Mouse (Mus musculus) mesoderm, embryonic 11.5 days (tissue): ENCODE measurements around the gene Fgfr2.

Experiments
- DNase-seq: peaks from one replicate; pipeline ENCODE4 v3.0.0-alpha.2; 2012; ENCODE audit warnings: low read depth, low spot score

Gene Fgfr2

DNA sequence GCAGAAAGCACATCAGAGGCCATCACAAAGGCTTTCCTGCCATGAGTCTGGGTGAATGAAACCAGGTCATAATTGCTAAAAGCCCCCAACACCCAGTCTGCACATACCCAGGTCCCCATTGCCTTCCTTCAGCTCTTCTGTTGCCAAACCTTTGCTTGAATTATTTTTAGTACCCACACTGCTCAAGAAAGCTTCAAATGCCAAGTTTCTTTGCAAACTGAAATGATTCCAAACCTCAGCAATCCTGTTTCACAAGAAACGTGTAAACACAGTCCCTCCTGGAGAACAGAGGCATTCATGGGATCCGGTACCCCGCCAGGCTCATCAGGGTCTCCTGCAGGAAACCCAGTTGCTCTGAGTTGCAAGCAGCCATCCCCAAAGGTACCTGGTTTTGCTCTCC is 1130.3 kb downstream of the Fgfr2 start:
- DNase-seq = no peak

DNA sequence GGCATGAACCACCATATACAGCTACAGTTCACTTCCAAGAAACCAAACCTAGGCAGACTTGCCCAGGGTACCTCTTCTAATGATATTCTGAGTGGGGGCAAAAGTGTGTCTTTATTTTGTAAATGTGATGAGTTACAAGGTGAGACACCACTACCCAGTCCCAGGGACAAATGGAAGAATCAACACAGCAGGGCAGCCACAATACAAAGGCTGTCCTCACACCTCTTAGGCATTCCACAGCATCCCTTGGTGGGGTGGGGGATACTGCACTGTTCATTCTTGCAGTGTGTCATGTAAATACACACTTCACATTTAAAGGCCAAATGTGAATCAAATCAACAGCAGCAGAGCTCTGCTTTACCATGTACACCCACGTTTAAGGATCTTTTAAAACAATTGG is 1130.9 kb downstream of the Fgfr2 start:
- DNase-seq = no peak

DNA sequence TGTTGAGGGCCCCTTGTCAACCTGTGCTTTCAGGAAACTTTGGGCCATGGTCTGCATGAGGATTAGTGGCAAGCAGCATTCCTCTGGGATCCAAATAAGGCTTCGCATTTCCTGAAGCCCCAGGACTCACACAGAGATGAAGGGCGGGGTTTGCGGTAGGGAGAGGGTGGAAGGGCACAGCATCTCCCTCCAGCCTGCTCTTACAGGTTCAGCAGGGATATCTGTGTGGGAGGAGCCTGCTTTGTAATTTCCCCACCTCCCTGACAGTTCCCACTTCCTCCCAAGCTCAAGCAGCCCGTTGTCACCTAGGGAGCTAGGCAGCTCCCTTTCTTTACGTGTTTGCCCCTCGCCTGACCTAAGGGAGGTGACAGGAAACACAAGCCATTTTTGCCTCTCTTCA is 1134.1 kb downstream of the Fgfr2 start:
- DNase-seq = no peak

DNA sequence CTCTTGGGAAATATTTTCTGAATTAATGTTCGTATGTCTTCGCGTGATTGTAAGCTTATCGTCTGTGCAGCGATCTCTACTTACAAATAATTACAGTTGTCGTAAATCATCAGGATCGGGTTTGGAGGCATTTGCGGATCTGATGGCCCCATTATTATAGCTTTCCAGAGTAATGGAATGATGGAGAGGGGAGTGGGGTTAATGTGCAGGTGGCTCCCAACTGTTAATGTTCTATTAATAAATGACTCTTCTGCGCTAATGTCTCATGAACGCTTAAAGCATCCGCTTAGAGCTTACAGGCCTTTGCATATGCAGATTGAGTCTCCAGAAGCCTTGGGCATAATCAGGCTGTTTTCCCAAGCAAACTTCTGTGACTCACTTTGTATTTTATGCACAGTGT is 1144.5 kb downstream of the Fgfr2 start:
- no peak for DNase-seq

DNA sequence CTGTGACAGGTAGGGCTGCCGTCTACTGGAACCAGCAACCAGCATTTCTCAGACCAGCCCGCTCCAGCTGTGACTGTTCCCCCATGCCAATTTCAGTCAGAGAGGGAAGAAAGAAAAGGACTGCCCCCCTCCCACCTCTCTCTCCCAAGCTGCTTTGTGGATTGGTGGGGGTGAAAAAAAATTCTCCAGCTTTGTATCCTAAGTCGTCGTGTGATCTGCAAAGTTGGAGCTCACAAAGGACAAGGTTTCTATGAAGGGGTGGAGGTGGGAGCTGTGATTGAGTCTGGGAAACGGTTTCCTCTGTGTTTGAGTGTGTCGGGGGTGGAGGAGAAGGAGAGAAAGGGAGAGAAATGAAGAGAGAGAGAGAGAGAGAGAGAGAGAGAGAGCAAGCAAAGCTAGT is 1147.3 kb downstream of the Fgfr2 start:
- DNase-seq = no peak

GRCm38 (mm10) chr7:131970255-131970654 is 1152.9 kb downstream of the Fgfr2 start:
- no peak for DNase-seq

- DNase-seq = peak; percentile 53
Measured at GRCm38 (mm10) chr7:131966916-131967494, 1156.1 kb downstream of the Fgfr2 start.

GRCm38 (mm10) chr7:131966023-131966915 is 1156.9 kb downstream of the Fgfr2 start, which contains the start of gene Gpr26:
Gpr26 (plus strand) TSS chr7:131966460.
- DNase-seq = no peak

- DNase-seq = peak; percentile 77
Measured at GRCm38 (mm10) chr7:131960551-131960950, 1162.6 kb downstream of the Fgfr2 start.

DNA sequence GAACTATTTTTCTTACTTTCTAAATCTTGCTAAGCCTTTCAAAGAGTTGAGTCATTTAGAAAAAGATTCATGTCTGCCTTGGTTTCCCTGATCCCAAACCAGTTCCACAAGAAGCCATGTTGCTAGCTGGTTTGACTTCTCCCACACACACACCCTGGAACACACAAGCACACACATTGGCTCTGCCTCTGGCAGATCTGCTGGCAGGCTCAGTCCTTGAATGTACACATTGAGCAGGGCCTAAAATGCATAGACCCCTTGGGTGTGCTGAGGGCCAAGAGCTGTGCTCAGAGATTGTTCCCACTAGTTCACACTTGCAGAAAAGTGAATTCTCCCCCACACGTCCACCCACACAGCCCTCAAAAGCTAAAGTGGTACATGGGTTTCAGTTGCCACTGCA is 1164.4 kb downstream of the Fgfr2 start:
- no peak for DNase-seq

DNA sequence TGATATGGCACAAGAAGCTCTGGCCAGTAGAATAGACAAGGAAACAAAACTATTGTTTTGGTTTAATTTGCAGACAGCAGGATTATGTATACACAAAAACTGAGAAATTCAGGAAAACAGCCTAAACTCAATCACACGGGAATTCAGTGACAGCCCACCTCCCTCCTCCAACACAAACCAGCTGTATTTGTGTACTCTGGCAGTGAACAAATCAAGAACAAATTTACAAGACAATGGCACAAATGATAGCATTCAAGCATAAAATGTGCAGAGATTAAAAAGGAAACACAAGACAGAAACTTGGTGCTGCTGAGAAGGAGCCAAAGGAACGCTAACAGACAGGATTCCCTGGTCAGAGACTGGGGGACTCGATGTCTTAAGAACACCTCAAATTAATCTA is 1169.7 kb downstream of the Fgfr2 start:
- DNase-seq = no peak

DNA sequence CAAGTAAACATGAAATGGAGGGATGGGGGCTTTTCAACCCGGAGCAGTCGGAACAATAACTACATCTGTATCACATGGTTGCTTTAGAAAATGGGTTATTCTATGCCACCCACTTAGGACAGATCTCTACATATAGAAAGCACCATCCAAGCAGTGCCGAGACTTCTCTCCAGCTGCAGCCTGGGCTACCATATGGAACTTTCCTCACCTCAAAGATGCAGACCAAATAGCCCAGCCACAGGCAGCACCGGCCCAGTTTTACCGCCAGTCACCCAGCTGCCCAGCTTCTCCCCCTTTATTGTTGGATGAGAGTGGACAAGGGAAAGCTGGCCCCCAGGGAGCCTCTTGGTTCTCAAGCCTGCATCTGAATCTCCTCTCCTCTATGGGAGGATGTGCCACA is 1172.0 kb downstream of the Fgfr2 start:
- DNase-seq = no peak

- no peak for DNase-seq
Measured at GRCm38 (mm10) chr7:131937611-131938010, 1185.5 kb downstream of the Fgfr2 start.

- peak; percentile 65 for DNase-seq
Measured at GRCm38 (mm10) chr7:131927288-131928050, 1195.7 kb downstream of the Fgfr2 start.

GRCm38 (mm10) chr7:131917384-131917783 is 1205.8 kb downstream of the Fgfr2 start:
- peak; percentile 53 for DNase-seq

DNA sequence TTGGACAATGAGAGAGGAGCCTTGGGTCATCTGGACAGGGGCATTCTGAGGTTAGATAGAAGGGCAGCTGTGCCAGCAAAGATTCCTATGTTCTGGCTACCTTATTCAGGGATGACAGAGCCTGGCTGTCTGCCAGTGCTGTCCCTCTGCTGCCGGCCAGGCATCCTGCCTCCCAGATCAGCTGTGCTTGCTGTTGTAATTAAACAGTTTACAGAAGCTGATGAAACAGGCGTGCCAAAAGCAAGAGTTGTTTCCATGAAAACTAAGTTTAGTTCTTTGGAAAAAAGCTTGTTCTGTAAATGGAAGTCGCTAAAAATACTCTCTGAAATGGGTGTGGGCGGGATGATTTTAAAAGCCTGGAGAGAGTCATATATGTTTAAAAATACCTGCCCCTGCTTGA is 1213.5 kb downstream of the Fgfr2 start:
- no peak for DNase-seq

DNA sequence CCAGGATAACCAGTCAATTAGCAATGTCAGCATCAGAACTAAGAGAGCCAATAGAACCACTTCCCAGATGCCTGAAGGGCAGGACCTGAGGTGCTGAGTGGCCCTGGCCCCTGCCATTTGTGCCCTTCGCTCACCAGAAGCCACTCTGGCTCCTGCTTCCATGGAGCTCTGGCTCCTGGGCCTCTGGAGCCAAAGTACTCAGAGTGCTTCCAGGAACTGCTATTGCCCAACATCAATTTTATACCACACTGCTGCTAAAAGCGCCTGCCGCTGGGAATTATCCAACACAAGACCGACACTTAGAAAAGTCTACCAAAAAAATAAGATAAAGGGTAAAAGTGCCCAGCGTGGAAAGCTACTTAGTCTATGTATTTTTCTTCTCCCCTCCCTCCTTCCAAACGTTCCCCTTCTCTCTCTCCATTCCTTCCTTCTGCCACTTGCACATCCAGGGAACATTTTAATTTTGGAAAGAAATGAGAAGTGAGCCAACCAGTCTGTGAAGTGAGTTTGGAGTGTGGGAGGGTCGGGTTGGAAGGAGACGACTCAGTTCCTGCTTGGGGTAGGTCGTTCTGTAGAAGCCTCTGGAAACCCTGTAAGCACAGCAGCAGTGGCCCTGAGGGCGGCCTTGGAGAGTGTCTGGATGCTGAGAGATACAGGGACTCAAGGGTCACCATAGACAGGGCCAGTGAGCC is 1216.5 kb downstream of the Fgfr2 start:
- DNase-seq = no peak

GRCm38 (mm10) chr7:131899356-131899755 is 1223.8 kb downstream of the Fgfr2 start:
- DNase-seq = peak; percentile 80

DNA sequence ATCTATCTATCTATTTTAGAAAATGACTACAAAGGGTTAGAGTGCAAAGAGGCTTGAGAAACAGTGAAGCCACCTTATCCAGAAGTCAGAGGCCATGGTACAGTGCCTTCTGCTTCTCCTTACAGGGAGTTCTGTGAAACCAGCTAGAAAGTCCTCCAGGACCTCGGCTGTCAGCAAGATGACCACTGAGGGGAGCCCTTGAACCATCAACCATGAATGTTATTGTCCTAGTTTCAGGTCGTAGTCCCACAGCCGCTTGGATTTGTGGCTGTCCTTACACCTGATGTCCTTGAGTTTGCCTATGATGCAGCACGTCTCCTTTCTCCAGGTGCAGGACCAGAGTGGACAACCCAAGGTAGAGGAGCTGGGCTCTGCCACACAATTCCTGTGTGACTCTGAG is 1225.9 kb downstream of the Fgfr2 start:
- no peak for DNase-seq

DNA sequence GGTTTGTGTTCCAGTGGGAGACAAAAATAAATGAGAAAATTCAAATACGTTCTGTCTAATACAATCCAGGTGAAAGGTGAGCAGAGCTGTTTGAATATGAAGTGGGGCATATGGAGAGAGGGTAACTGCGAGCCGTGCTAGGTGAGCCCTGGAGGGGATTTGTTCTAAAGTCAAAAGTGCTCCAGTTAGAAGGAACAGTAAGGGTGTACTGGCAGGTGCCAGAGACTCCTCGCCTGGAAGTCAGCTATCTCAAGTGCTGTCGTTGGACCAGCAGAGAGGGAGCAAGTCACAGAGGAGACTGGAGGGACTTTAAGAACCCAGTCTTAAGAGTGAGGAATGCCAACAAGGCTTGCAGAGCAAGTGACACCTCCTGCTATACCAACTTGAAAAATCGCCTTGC is 1240.3 kb downstream of the Fgfr2 start:
- no peak for DNase-seq

DNA sequence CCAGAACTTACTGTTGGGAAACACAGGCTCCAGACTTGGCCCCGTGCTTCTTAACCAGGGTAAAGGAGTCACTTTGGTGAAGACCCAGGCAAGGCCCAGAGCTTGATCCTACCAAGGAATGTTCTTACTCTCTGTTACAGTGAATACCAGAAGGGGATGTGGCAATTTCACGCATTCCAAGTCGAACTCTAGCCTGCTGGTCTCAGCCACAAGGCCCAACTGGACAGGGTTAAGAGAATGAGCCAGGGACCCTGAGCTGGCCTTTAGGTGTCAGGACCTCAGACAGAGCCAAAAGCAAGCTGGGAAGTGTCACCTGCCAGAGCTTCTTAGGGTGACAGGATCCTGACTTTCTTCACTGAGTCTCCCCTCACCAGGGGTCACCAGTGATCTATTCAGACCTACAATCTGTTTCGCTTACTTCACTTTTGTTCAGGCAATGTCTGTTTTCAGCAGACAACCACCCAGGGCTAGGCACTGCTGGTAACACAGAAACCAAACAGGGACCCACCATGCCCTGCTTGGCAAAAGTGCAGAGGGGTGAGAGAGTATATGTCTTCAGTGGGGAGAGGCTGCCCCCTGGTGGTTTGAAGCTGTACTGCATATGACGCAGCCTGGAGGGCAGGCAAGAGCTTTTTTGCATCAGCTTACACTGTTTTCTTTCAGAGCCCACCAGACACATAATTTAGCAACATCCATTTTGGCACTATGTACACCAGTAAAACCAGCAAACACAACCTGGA is 1241.1 kb downstream of the Fgfr2 start:
- peak; percentile 80 for DNase-seq
